Mouse (Mus musculus) spleen, adult 2 months (tissue): Measurements from ENCODE around the gene Ppp1r18.

ENCODE experiments used
- CTCF ChIP-seq: fragments of 200-500 bp; IDR thresholded peaks from 2 replicates; pipeline ENCODE4 v1.5.1; 2011; ENCODE audit warnings: mild to moderate bottlenecking, inconsistent platforms; ENCODE audit not compliant: insufficient read depth, insufficient read length, insufficient replicate concordance; ENCODE audit errors: extremely low read depth
- POLR2A ChIP-seq: fragments of 200-500 bp; IDR thresholded peaks from 2 replicates; pipeline ENCODE4 v1.6.1; 2011; ENCODE audit warnings: low read depth, low read length, inconsistent platforms

- TF ChIP-seq CTCF (no peak), POLR2A (no peak)
Observed at GRCm38 (mm10) chr17:35914975-35915374, 49.6 kb downstream of the Ppp1r18 start.
